Mouse (Mus musculus) bone marrow macrophage, adult 2 months (primary cell): ENCODE results near the gene C2cd4d. TPM values are rescaled to one million over a fixed set of nuclear protein-coding genes. Genes with fewer than 3 reads are reported as not detected.

Experiments used
- H3K27ac ChIP-seq: 2 replicates; pipeline ENCODE4 v1.5.1; 2012; ENCODE audit warnings: low read depth, low read length; ENCODE audit not compliant: insufficient read depth
- H3K4me1 ChIP-seq: 2 replicates; pipeline ENCODE4 v1.6.1; 2012; ENCODE audit warnings: low read length; ENCODE audit not compliant: control insufficient read depth, insufficient read depth
- H3K4me3 ChIP-seq: 2 replicates; pipeline ENCODE4 v1.5.1; 2012; ENCODE audit warnings: mild to moderate bottlenecking, low read length, moderate library complexity; ENCODE audit not compliant: insufficient read depth
- CTCF ChIP-seq: IDR thresholded peaks from 2 replicates; pipeline ENCODE4 v1.5.1; 2012; ENCODE audit warnings: low read depth, mild to moderate bottlenecking, low read length, moderate library complexity
- POLR2A ChIP-seq: IDR thresholded peaks from 2 replicates; pipeline ENCODE4 v1.6.1; 2012; ENCODE audit warnings: mild to moderate bottlenecking, low read depth, low read length, borderline replicate concordance
- polyA plus RNA-seq: library from polyadenylated mRNA; stranded (reverse); fragments of >200 nt; gene quantifications from 2 replicates; pipeline ENCODE4 v1.2.4, GENCODE M21; 2012; ENCODE audit not compliant: missing spikeins, insufficient read depth, insufficient read length

Gene C2cd4d
- polyA plus RNA-seq, 1 experiment = not detected

DNA sequence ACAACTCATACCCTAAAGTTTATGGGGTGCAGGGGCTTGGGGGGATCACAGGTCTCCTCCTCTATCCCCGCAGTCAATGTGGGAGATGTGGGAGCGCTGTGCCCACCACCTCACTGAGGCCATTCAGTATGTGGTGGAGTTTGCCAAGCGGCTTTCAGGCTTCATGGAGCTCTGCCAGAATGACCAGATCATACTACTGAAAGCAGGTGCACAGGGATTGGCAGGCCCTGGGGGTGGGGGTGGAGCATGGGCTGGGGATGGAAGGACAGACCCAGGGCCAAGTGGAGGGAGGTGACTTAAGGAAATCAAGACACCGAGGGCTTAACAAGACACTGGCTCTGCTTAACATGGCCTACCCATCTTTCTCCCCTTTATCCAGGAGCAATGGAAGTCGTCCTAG is 28.8 kb downstream of the C2cd4d start:
- Histone ChIP-seq H3K4me3 (no peak overlapping the region), H3K27ac (no peak overlapping the region), H3K4me1 (no peaks in the 10 kb centered on the region)
- no peak for TF ChIP-seq CTCF
- TF ChIP-seq POLR2A = no peak

DNA sequence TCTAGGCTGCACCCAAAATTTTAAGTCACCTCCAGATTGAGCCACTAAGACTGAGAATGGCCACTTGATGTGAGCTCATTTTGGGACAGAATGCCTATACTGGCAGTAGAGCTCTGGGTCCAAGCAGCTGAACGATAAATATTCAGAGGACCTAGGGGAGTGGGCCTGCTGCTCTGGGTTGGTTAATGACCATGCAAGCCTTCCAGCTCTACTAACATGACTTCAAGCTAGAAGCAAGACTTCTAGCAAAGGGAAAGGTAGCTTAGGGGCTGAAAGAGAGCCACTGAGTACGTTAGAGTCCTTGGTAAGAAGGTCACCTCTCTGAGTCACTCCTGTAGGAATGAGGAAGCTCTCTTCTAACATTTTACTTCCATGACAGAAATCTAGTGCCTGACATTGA is 29.9 kb downstream of the C2cd4d start:
- Histone ChIP-seq H3K4me1 (no peaks in the 10 kb centered on the region), H3K4me3 (no peak overlapping the region)
- TF ChIP-seq POLR2A (no peak), CTCF (no peak)

DNA sequence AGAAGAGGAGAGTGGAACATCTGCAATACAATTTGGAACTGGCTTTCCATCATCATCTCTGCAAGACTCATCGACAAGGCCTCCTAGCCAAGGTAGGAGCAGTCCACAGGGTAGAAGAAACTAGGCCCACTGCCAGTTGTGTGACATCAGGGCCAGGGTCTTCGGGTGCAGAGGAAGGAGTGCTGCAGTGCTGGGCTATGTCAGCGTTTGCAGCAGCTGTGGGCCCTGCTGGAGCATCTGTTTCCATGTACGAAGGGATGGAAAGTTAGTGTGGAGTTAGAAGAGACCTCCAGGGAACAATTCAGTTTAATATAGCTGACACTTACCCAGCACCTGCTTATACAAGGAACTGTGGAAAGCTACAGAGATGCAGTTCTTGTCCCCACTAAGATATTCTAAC is 30.8 kb downstream of the C2cd4d start:
- no peak overlapping the region for H3K27ac ChIP-seq
- H3K4me1 ChIP-seq = no peaks in the 10 kb centered on the region
- TF ChIP-seq POLR2A (no peak), CTCF (no peak)
- H3K4me3 ChIP-seq = no peak overlapping the region

More for the DNA sequence above, 29.9 kb downstream of the C2cd4d start:
- no peak overlapping the region for H3K27ac ChIP-seq

DNA sequence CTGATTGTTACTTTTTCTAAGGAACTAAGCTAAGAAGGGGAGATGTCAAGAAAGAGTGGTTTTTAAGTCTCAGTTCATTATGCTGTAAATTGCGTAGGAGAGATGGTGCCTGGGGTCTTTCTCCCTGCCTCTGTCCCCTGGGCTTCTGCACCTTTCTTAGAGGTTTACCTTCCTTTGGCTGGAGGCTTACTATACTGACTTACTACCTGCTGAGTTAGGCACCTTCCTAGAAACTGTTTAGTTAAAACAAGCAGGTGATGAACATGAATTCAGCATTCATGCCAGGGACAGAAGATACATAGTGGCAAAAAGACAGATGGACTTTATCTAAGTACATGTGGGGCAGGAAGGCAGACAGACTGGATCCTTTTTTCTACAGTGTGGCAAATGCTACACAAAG is 34.1 kb downstream of the C2cd4d start:
- no peak for TF ChIP-seq POLR2A
- TF ChIP-seq CTCF = no peak
- no peak overlapping the region for H3K27ac ChIP-seq
- no peaks in the 10 kb centered on the region for H3K4me1 ChIP-seq
- H3K4me3 ChIP-seq = no peak overlapping the region

DNA sequence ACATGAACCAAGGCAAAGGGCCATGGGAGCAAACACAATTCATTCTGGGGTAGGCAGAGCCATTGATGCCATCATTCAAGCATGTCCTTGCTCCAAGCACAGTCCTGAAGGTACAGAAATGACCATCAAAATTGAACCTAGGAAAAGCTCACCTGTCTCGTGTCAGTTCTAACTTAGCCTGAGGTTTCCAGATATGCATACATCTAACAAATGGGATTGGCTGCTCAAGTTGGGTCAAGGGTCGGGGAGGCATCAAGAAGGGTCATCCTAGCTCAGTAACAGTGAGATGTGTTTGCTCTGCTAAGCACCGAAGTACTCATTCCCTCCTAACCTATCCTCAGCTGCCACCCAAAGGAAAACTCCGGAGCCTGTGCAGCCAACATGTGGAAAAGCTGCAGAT is 34.6 kb downstream of the C2cd4d start:
- Histone ChIP-seq H3K27ac (no peak overlapping the region), H3K4me3 (no peak overlapping the region), H3K4me1 (no peaks in the 10 kb centered on the region)
- TF ChIP-seq CTCF = no peak
- no peak for TF ChIP-seq POLR2A

DNA sequence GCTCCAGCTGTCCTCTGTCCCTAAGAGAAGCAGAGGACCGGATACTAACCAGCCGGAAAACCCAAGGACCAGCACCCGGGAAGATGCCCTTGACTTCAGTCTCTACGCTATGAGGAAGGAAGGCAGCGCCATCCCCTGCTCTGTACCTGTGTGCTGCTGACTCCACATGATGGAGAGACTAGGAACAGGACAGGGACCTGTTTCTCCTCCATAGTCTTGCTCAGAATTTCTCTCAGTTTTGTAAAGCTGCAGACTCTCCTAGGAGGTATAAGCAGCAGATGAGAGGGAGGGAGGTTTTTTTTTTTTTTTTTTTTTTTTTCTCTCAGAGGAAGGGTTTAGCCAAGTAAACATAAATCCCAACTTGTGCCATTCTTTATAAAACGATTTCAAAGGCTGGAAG is 36.0 kb downstream of the C2cd4d start, which contains the start of gene Lingo4:
Lingo4 (plus strand) TSS at position 301 of the 400 bp plus-strand sequence.
- Histone ChIP-seq H3K27ac (no peak within 1 kb of the TSS), H3K4me1 (no peaks in the 10 kb centered on the region), H3K4me3 (peak within 1 kb of the TSS; percentile 3; the same call in 1 of the 2 replicates)
- TF ChIP-seq CTCF (no peak), POLR2A (no peak)

DNA sequence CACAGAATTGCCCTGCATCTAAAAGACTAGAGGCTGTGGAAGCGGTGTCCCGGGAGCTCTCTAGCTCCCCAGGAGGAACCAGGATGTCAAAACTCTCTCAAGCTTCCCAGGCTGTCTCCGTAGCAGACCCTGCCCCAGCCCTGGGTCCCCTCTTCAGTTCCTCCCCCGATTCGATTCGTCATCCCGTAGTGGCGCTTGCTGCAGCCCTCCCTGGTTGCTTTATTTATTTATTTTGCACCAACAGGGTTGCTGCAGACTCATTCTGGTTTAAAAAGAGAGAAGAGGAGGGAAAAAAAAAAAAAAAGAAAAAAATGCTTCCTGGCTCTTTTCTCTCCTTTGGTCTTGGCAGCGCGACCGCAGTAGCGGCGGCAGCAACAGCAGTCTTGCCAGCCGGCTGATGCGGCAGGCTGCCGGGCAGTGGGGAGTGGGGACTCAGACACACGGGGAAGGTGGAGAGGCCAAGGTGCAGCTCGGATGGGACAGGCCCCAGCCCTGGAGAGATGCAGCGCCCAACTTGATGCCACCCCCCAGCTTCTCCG is 36.8 kb downstream of the C2cd4d start:
- no peak for TF ChIP-seq CTCF
- Histone ChIP-seq H3K4me3 (peak overlapping the region; percentile 3; the same call in 1 of the 2 replicates), H3K27ac (no peak overlapping the region), H3K4me1 (no peaks in the 10 kb centered on the region)

DNA sequence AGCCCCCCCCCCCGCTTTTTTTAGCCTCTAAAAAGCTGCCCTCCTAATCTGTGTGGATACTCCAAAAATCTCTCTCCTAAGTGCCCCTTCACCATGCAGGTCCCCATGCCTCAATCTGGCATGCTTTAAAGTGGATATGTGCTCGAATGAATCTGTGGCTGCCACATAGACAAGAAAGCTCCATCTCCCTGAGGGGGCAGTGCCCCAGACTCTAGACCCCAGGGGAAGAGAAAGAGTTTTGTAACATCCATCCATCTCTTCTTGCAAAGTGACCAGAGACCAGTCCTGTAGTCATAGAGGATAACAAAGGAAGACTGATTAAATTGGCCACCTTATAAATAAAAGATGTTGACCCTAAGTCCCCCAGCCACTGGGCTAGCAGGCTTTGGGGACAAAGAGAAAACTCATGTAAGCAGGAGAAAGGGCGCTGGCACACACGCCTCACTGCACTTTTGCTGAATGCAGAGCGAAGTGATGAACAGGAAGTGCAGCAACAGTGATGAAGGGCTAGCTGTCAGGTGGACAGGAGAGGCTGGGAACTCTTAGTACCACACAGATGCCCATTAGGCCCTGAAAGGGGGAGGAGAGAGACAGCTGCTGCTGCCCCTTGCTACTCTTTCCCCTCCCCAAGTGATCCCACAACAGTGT is 37.5 kb downstream of the C2cd4d start:
- H3K27ac ChIP-seq = no peak overlapping the region
- no peaks in the 10 kb centered on the region for H3K4me1 ChIP-seq
- TF ChIP-seq CTCF = no peak
- TF ChIP-seq POLR2A = no peak
- H3K4me3 ChIP-seq = no peak overlapping the region

DNA sequence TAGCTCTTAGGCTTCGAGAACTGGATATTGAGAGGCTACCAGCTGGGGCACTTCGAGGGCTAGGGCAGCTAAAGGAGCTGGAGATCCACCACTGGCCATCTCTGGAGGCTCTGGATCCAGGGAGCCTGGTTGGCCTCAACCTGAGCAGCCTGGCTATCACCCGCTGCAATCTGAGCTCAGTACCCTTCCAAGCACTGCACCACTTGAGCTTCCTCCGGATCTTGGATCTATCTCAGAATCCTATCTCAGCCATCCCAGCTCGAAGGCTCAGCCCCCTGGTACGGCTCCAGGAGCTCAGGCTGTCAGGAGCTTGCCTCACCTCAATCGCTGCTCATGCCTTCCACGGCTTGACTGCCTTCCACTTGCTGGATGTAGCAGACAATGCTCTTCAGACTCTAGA is 40.2 kb downstream of the C2cd4d start:
- no peak overlapping the region for H3K27ac ChIP-seq
- H3K4me1 ChIP-seq = no peaks in the 10 kb centered on the region
- TF ChIP-seq CTCF (no peak), POLR2A (no peak)
- H3K4me3 ChIP-seq = no peak overlapping the region

DNA sequence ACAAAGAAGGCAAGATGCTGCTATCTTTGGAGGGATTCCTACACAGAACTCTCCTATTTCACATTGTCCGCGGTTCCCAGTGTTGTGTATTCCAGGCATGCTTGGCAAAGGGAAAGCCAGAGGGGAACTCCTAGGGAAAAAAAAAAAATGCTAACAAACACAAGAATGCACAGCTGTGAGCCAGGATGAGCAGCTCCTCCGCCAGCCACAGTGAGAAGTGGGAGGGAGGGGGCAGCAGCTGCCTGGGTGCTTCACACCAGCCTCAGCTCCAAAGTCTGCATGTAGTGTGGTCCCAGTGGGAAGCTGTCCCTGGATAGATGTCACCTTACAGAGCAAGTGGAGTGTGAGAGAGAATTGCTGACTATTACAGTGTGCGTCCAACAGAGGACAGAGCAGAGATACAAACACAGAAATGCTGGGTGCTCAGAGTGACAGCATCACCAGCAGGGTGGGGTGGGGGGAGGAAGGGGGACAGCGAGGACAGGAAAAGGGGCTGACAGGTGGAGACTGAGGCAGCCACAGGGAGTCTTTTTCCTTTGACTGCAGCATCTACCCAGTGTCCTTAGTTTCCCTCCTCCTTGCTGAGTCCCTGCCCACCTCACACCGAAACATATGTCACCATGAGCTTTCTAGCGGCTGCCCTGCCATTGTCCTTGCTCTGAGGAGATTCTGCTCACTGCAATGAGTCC is 42.3 kb downstream of the C2cd4d start:
- no peaks in the 10 kb centered on the region for H3K4me1 ChIP-seq
- H3K4me3 ChIP-seq = no peak overlapping the region
- H3K27ac ChIP-seq = no peak overlapping the region
- TF ChIP-seq POLR2A (no peak), CTCF (no peak)
